In the genomic region with DNA sequence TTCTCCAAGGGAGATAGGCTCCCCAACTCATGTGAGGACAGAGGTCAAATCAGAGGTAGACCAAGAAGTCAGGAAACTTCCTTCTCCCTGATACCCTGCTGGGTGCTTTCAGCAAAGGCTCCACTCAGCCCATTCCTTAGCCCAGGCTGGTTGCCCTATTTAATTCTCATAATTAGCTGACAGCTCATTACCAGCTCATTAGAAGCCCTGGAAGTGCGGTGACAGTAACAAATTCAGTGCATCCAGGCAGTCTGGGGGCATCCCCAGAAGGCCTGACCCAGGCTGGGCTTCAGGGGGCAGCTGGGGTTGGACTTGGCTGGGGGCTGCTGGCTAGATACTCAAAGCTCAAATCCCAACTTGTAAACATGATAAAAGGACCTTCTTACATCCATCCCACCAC, we compare ENCODE assay signal across 25 mouse cellular contexts.
"Had no signal": no experiment of that assay in that cellular context is flagged by ENCODE, and none has a peak within 500 bp of the region (broad histone marks: within the 10 kb centered on the region; RNA-seq: fewer than 3 reads in every experiment).

No protein-coding gene starts in this region.

- DNase-seq: gastrocnemius, adult 2 months; gastrocnemius, postnatal 10 days; gastrocnemius, postnatal 25 days; heart, adult 18-20 months; heart, postnatal 10 days; heart, postnatal 4 days; kidney, adult 18-20 months; kidney, adult 8-10 months; kidney, postnatal 10 days; kidney, postnatal 25 days; kidney, postnatal 4 days; layer of hippocampus, postnatal 36 days; left cerebral cortex, postnatal 4 days had no signal

- H3K27me3 ChIP-seq: intestine, embryonic 15.5 days; limb, embryonic 13.5 days; liver, embryonic 12.5 days had no signal

- ATAC-seq: inflammation-experienced regulatory T-cells, adult 6 months; intestine, embryonic 15.5 days; intestine, postnatal 0 days; liver, embryonic 12.5 days had no signal

- H3K4me2 ChIP-seq: heart, embryonic 12.5 days; hindbrain, embryonic 14.5 days; intestine, embryonic 15.5 days; limb, embryonic 13.5 days; limb, embryonic 15.5 days; liver, embryonic 12.5 days had no signal

- H3K4me3 ChIP-seq: gastrocnemius, adult 2 months; heart, embryonic 10.5 days; heart, embryonic 12.5 days; hindbrain, embryonic 10.5 days; intestine, embryonic 15.5 days; layer of hippocampus, adult 2 months; limb, embryonic 13.5 days; limb, embryonic 15.5 days; liver, embryonic 12.5 days had no signal

- H3K4me1 ChIP-seq: heart, embryonic 10.5 days; heart, embryonic 12.5 days; intestine, embryonic 15.5 days; limb, embryonic 15.5 days; liver, embryonic 12.5 days had no signal

- H3K27ac ChIP-seq: gastrocnemius, adult 2 months; heart, embryonic 10.5 days; hindbrain, embryonic 14.5 days; intestine, embryonic 15.5 days; layer of hippocampus, adult 2 months; limb, embryonic 13.5 days; limb, embryonic 15.5 days; liver, embryonic 12.5 days; liver, embryonic 14.5 days had no signal

- H3K9me3 ChIP-seq: heart, embryonic 10.5 days; heart, embryonic 12.5 days; hindbrain, embryonic 10.5 days; intestine, embryonic 15.5 days; limb, embryonic 13.5 days; limb, embryonic 15.5 days; liver, embryonic 12.5 days had no signal

- H3K9ac ChIP-seq: heart, embryonic 12.5 days; hindbrain, embryonic 14.5 days; intestine, embryonic 15.5 days; limb, embryonic 13.5 days; limb, embryonic 15.5 days; liver, embryonic 12.5 days; liver, embryonic 14.5 days had no signal

- H3K36me3 ChIP-seq: heart, embryonic 10.5 days; heart, embryonic 12.5 days; hindbrain, embryonic 10.5 days; intestine, embryonic 15.5 days; limb, embryonic 13.5 days; limb, embryonic 15.5 days; liver, embryonic 12.5 days had no signal
